Mouse (Mus musculus): Measurements from ENCODE around the gene Haao. TPM values are rescaled to one million over a fixed set of nuclear protein-coding genes. Genes with fewer than 3 reads are reported as not detected.

Haao gene
- polyA plus RNA-seq, 1 experiment from 2014 or later, result 0.20 TPM

GRCm38 (mm10) chr17:83830616-83831292 is 17.0 kb downstream of the Haao start:
- no peak for ATAC-seq (ENCODE audit: insufficient number of reproducible peaks, insufficient read depth, low FRiP score, low TSS enrichment)
- no peaks in the 10 kb centered on the region for H3K36me3 ChIP-seq
- H3K4me1 ChIP-seq, result peaks cover 10% of the 10 kb centered on the region
- H3K4me3 ChIP-seq, result no peak overlapping the region
- no peaks in the 10 kb centered on the region for H3K9me3 ChIP-seq
- no peak overlapping the region for H3K9ac ChIP-seq
- H3K4me2 ChIP-seq (replicated peaks), result no peak overlapping the region
- H3K27ac ChIP-seq, result no peak overlapping the region
- WGBS, result 88% methylated on average over 4 of the region's 4 CpGs
- H3K27me3 ChIP-seq, result no peaks in the 10 kb centered on the region

GRCm38 (mm10) chr17:83829356-83829755 is 18.4 kb downstream of the Haao start:
- H3K4me3 ChIP-seq, result no peak overlapping the region
- WGBS, result 58% methylated on average over 3 of the region's 3 CpGs
- H3K36me3 ChIP-seq, result no peaks in the 10 kb centered on the region
- no peak overlapping the region for H3K4me2 ChIP-seq (replicated peaks)
- H3K4me1 ChIP-seq, result 0 out of 2 replicates have a peak, but pooled peaks cover 7% of the 10 kb centered on the region
- H3K9me3 ChIP-seq, result no peaks in the 10 kb centered on the region
- no peak overlapping the region for H3K9ac ChIP-seq
- ATAC-seq (ENCODE audit: insufficient number of reproducible peaks, insufficient read depth, low FRiP score, low TSS enrichment), result no peak
- no peaks in the 10 kb centered on the region for H3K27me3 ChIP-seq
- H3K27ac ChIP-seq, result no peak overlapping the region

- Histone ChIP-seq H3K4me2 (replicated peaks) (no peak overlapping the region), H3K27ac (no peak overlapping the region), H3K27me3 (no peaks in the 10 kb centered on the region), H3K9me3 (no peaks in the 10 kb centered on the region), H3K36me3 (no peaks in the 10 kb centered on the region), H3K9ac (no peak overlapping the region), H3K4me3 (no peak overlapping the region), H3K4me1 (peaks cover 5% of the 10 kb centered on the region)
- ATAC-seq (ENCODE audit: insufficient number of reproducible peaks, insufficient read depth, low FRiP score, low TSS enrichment), result no peak
- WGBS, result 89% methylated on average over 7 of the region's 7 CpGs
These were observed 23.9 kb downstream of the Haao start for GRCm38 (mm10) chr17:83823835-83824234.

GRCm38 (mm10) chr17:83821876-83822275 is 25.9 kb downstream of the Haao start:
- H3K4me1 ChIP-seq, result peaks cover 5% of the 10 kb centered on the region
- H3K27ac ChIP-seq, result no peak overlapping the region
- H3K9me3 ChIP-seq, result no peaks in the 10 kb centered on the region
- H3K4me3 ChIP-seq, result no peak overlapping the region
- ATAC-seq (ENCODE audit: insufficient number of reproducible peaks, insufficient read depth, low FRiP score, low TSS enrichment), result no peak
- 89% methylated on average over 3 of the region's 3 CpGs for WGBS
- H3K9ac ChIP-seq, result no peak overlapping the region
- no peaks in the 10 kb centered on the region for H3K27me3 ChIP-seq
- no peaks in the 10 kb centered on the region for H3K36me3 ChIP-seq
- no peak overlapping the region for H3K4me2 ChIP-seq (replicated peaks)

- H3K4me1 ChIP-seq, result peaks cover 5% of the 10 kb centered on the region
- no peak overlapping the region for H3K4me2 ChIP-seq (replicated peaks)
- no peak overlapping the region for H3K4me3 ChIP-seq
- WGBS, result 79% methylated on average over 5 of the region's 5 CpGs
- ATAC-seq (ENCODE audit: insufficient number of reproducible peaks, insufficient read depth, low FRiP score, low TSS enrichment), result no peak
- H3K9ac ChIP-seq, result no peak overlapping the region
- no peaks in the 10 kb centered on the region for H3K36me3 ChIP-seq
- H3K27ac ChIP-seq, result no peak overlapping the region
- H3K9me3 ChIP-seq, result no peaks in the 10 kb centered on the region
- H3K27me3 ChIP-seq, result no peaks in the 10 kb centered on the region
These were observed 27.1 kb downstream of the Haao start for GRCm38 (mm10) chr17:83820701-83821100.

- no peak overlapping the region for H3K4me2 ChIP-seq (replicated peaks)
- ATAC-seq (ENCODE audit: insufficient number of reproducible peaks, insufficient read depth, low FRiP score, low TSS enrichment), result no peak
- WGBS, result 63% methylated on average over 8 of the region's 8 CpGs
- no peak overlapping the region for H3K27ac ChIP-seq
- H3K4me3 ChIP-seq, result no peak overlapping the region
- H3K9ac ChIP-seq, result no peak overlapping the region
- H3K36me3 ChIP-seq, result no peaks in the 10 kb centered on the region
- H3K4me1 ChIP-seq, result peaks cover 5% of the 10 kb centered on the region
- H3K9me3 ChIP-seq, result no peaks in the 10 kb centered on the region
- H3K27me3 ChIP-seq, result no peaks in the 10 kb centered on the region
These were observed 28.3 kb downstream of the Haao start for GRCm38 (mm10) chr17:83819503-83819902.

GRCm38 (mm10) chr17:83816996-83817395 is 30.8 kb downstream of the Haao start:
- H3K36me3 ChIP-seq, result no peaks in the 10 kb centered on the region; the same call in 1 of the 2 replicates
- H3K27me3 ChIP-seq, result no peaks in the 10 kb centered on the region
- no peak for ATAC-seq (ENCODE audit: insufficient number of reproducible peaks, insufficient read depth, low FRiP score, low TSS enrichment)
- no peak overlapping the region for H3K4me2 ChIP-seq (replicated peaks)
- no peak overlapping the region for H3K4me3 ChIP-seq
- no peaks in the 10 kb centered on the region for H3K9me3 ChIP-seq
- no peak overlapping the region for H3K9ac ChIP-seq
- H3K27ac ChIP-seq, result no peak overlapping the region
- 79% methylated on average over 7 of the region's 7 CpGs for WGBS
- no peaks in the 10 kb centered on the region; the same call in 1 of the 2 replicates for H3K4me1 ChIP-seq

- Histone ChIP-seq H3K4me3 (no peak overlapping the region), H3K36me3 (peaks cover 9% of the 10 kb centered on the region; the same call in 1 of the 2 replicates), H3K4me2 (replicated peaks) (no peak overlapping the region), H3K9me3 (no peaks in the 10 kb centered on the region), H3K4me1 (no peaks in the 10 kb centered on the region), H3K27me3 (no peaks in the 10 kb centered on the region), H3K27ac (no peak overlapping the region), H3K9ac (no peak overlapping the region)
- WGBS, result 94% methylated on average over 4 of the region's 4 CpGs
- ATAC-seq (ENCODE audit: insufficient number of reproducible peaks, insufficient read depth, low FRiP score, low TSS enrichment), result no peak
These were observed 34.7 kb downstream of the Haao start for GRCm38 (mm10) chr17:83813050-83813449.

GRCm38 (mm10) chr17:83812200-83812944 is 35.4 kb downstream of the Haao start:
- Histone ChIP-seq H3K36me3 (peaks cover 9% of the 10 kb centered on the region; the same call in 1 of the 2 replicates), H3K4me2 (replicated peaks) (no peak overlapping the region), H3K4me3 (no peak overlapping the region), H3K27me3 (no peaks in the 10 kb centered on the region), H3K9ac (no peak overlapping the region), H3K4me1 (no peaks in the 10 kb centered on the region), H3K9me3 (no peaks in the 10 kb centered on the region), H3K27ac (no peak overlapping the region)
- no peak for ATAC-seq (ENCODE audit: insufficient number of reproducible peaks, insufficient read depth, low FRiP score, low TSS enrichment)
- WGBS, result 93% methylated on average over 17 of the region's 17 CpGs

- ATAC-seq (ENCODE audit: insufficient number of reproducible peaks, insufficient read depth, low FRiP score, low TSS enrichment), result no peak
- H3K4me2 ChIP-seq (replicated peaks), result no peak overlapping the region
- WGBS, result 92% methylated on average over 5 of the region's 5 CpGs
- peaks cover 21% of the 10 kb centered on the region for H3K36me3 ChIP-seq
- no peaks in the 10 kb centered on the region for H3K9me3 ChIP-seq
- no peak overlapping the region for H3K27ac ChIP-seq
- H3K4me1 ChIP-seq, result no peaks in the 10 kb centered on the region
- no peak overlapping the region for H3K4me3 ChIP-seq
- no peak overlapping the region for H3K9ac ChIP-seq
- no peaks in the 10 kb centered on the region for H3K27me3 ChIP-seq
These were observed 37.5 kb downstream of the Haao start for GRCm38 (mm10) chr17:83810285-83810684.

- Histone ChIP-seq H3K4me3 (no peak overlapping the region), H3K36me3 (peaks cover 28% of the 10 kb centered on the region), H3K9me3 (no peaks in the 10 kb centered on the region), H3K27ac (no peak overlapping the region), H3K9ac (no peak overlapping the region), H3K4me2 (replicated peaks) (no peak overlapping the region), H3K4me1 (no peaks in the 10 kb centered on the region), H3K27me3 (no peaks in the 10 kb centered on the region)
- ATAC-seq (ENCODE audit: insufficient number of reproducible peaks, insufficient read depth, low FRiP score, low TSS enrichment), result no peak
- 88% methylated on average over 17 of the region's 17 CpGs for WGBS
These were observed 38.5 kb downstream of the Haao start for GRCm38 (mm10) chr17:83809197-83809829.
